Mouse (Mus musculus) bone marrow macrophage, adult 2 months (primary cell): ENCODE measurements around the gene Zbtb24.

ENCODE experiments used
- CTCF ChIP-seq: IDR thresholded peaks from 2 replicates; pipeline ENCODE4 v1.5.1; 2012; ENCODE audit warnings: low read depth, mild to moderate bottlenecking, low read length, moderate library complexity
- POLR2A ChIP-seq: IDR thresholded peaks from 2 replicates; pipeline ENCODE4 v1.6.1; 2012; ENCODE audit warnings: mild to moderate bottlenecking, low read depth, low read length, borderline replicate concordance

DNA sequence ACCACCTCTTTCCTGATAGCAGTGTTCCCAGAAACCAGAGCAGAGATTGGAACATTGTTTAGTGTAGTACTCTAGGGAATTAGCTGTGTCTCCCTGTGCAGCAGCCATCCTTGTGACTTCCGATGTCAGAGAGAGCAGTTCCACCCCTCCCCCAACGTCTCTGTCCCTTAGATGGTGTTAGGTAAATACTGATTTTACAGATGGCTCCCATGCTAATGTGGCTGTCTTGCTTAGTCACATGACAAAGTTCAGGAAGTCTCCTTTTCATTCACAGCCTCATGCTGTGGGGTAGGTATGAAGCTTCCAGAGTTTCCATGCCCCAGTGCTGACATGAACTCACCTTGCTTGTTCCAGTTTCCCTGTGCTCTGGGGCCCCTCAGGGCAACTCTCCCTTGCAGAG is 10.3 kb downstream of the Zbtb24 start:
- TF ChIP-seq CTCF = no peak
- no peak for TF ChIP-seq POLR2A
